8 mouse cellular contexts compared by ENCODE assay signal in the genomic region with DNA sequence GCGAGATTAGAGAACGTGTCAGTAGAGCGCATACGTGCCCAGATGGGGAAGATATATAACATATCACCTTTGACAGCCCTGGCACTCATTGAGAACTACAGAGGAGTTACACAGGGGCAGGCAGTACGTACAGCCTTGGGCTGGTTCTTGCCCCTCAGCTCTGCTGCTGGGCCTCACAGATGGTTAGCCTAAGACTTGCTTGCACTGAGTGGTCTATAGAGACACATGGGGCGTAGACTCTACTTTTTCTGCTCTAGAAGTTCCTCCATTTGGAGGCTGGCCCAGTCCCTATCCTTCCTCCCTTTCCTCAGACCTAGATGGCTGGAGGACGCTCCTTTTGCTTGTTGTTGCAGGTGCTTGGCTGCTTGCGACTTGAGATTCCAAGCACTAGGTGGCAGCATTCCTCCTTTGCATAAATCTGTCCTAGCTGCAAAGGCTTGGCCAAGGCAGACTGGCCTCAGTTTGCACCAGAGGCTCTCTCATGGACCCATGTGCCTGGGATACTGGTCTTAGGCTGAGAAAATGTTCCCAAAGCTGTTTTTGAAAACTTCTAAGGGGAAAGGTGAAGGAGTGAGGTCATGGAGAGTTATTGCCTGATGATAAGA. TPM values are rescaled to one million over a fixed set of nuclear protein-coding genes. Genes with fewer than 3 reads are reported as not detected.
DNase-seq lines count a peak whose midpoint lies in the region; ATAC-seq and TF ChIP-seq lines count a peak whose summit lies in the region.

No protein-coding gene starts in this region.

- H3K4me2 ChIP-seq in heart, embryonic 16.5 days (ENCODE audit: low read depth, low read length), result no peak overlapping the region
- H3K4me2 ChIP-seq in lung, embryonic 14.5 days, result no peak overlapping the region

- peaks cover 4% of the 10 kb centered on the region for H3K4me1 ChIP-seq in embryonic fibroblast, embryonic 13.5 days (ENCODE audit: control insufficient read depth, insufficient read depth, low read length)
- H3K4me1 ChIP-seq in heart, embryonic 16.5 days (ENCODE audit: control insufficient read depth, insufficient read depth, low read length), result peaks cover 6% of the 10 kb centered on the region
- H3K4me1 ChIP-seq in lung, embryonic 14.5 days (ENCODE audit: insufficient read depth), result no peaks in the 10 kb centered on the region

- no peaks in the 10 kb centered on the region for H3K36me3 ChIP-seq in heart, embryonic 16.5 days (ENCODE audit: control insufficient read depth, insufficient read depth)
- H3K36me3 ChIP-seq in lung, embryonic 14.5 days (ENCODE audit: insufficient read depth), result no peaks in the 10 kb centered on the region

- ATAC-seq in CD4-positive, CD25-positive, alpha-beta regulatory T cell, adult 4 months, result peak; percentile 65
- peak; percentile 31; the same call in 1 of the 2 replicates for ATAC-seq in heart, embryonic 16.5 days (replicated peaks; ENCODE audit: extremely low read depth, insufficient read depth, low FRiP score)
- ATAC-seq in lung, embryonic 14.5 days (ENCODE audit: insufficient read depth), result peak; percentile 74

- TF ChIP-seq CTCF in embryonic fibroblast, embryonic 13.5 days (IDR thresholded peaks at IDR 0.05; ENCODE audit: borderline replicate concordance, insufficient read depth, low read length), result peak; percentile 75
- TF ChIP-seq CTCF in lung, embryonic 14.5 days (IDR thresholded peaks at IDR 0.05; ENCODE audit: low read depth), result peak; percentile 96

- H3K9ac ChIP-seq in heart, embryonic 16.5 days (ENCODE audit: low read length), result no peak overlapping the region
- H3K9ac ChIP-seq in lung, embryonic 14.5 days, result no peak overlapping the region

- no peak for TF ChIP-seq POLR2A in embryonic fibroblast, embryonic 13.5 days (IDR thresholded peaks at IDR 0.05; ENCODE audit: low read depth, low read length)

- H3K27me3 ChIP-seq in heart, embryonic 16.5 days (ENCODE audit: control insufficient read depth, insufficient read depth, low read length), result no peaks in the 10 kb centered on the region
- H3K27me3 ChIP-seq in lung, embryonic 14.5 days (ENCODE audit: insufficient read depth, low read length), result no peaks in the 10 kb centered on the region

- WGBS in heart, embryonic 16.5 days, result 51% methylated on average over 8 of the region's 8 CpGs
- 48% methylated on average over 8 of the region's 8 CpGs for WGBS in lung, embryonic 14.5 days

- H3K4me3 ChIP-seq in embryonic fibroblast, embryonic 13.5 days (ENCODE audit: insufficient read depth, low read length), result no peak overlapping the region
- no peak overlapping the region for H3K4me3 ChIP-seq in heart, embryonic 16.5 days (ENCODE audit: low read length)
- H3K4me3 ChIP-seq in lung, embryonic 14.5 days (ENCODE audit: low read depth, low read length), result no peak overlapping the region

- DNase-seq in adrenal gland, postnatal 25 days, result peak; percentile 56
- peak; percentile 80 to 87 for DNase-seq in kidney, postnatal 25 days
- peak; percentile 93 for DNase-seq in lung, embryonic 14.5 days
- peak; percentile 61 for DNase-seq in ovary, postnatal 14 days (ENCODE audit: low spot score)
- peak; percentile 70 for DNase-seq in thymus, postnatal 25 days

- H3K27ac ChIP-seq in embryonic fibroblast, embryonic 13.5 days (ENCODE audit: insufficient read depth, low read length), result peak overlapping the region; percentile 26
- H3K27ac ChIP-seq in heart, embryonic 16.5 days (ENCODE audit: low read length), result no peak overlapping the region
- no peak overlapping the region for H3K27ac ChIP-seq in lung, embryonic 14.5 days (ENCODE audit: low read depth)

- H3K9me3 ChIP-seq in heart, embryonic 16.5 days (replicated peaks; ENCODE audit: control insufficient read depth, low read length), result no peaks in the 10 kb centered on the region
- H3K9me3 ChIP-seq in lung, embryonic 14.5 days (ENCODE audit: low read depth, low read length), result no peaks in the 10 kb centered on the region

RNA-seq across cellular contexts. Expression of a gene that starts 22.6 kb away (rescaled TPM):
- polyA plus RNA-seq in CD4-positive, CD25-positive, alpha-beta regulatory T cell, adult 4 months (2017; shearing (Covaris generic)), result 10 to 100 TPM; 13.7 to 17.3 TPM
- total RNA-seq in adrenal gland, postnatal 25 days (2021), result 20.4 and 22.6 TPM in 2 replicates
- 64.3 and 71.8 TPM in 2 replicates for polyA plus RNA-seq in embryonic fibroblast, embryonic 13.5 days (2011; ENCODE audit: insufficient read length, low read depth, missing spikeins)
- polyA plus RNA-seq in heart, embryonic 16.5 days (2015; fragmentation: Nextera tagmentation; extraction: Ambion mirVana), result 22.6 and 24.5 TPM in 2 replicates
- polyA plus RNA-seq in lung, embryonic 14.5 days (2014; fragmentation: Nextera tagmentation; extraction: Ambion mirVana), result 19.4 and 19.7 TPM in 2 replicates
